8 mouse cellular contexts compared by ENCODE assay signal in the genomic region with DNA sequence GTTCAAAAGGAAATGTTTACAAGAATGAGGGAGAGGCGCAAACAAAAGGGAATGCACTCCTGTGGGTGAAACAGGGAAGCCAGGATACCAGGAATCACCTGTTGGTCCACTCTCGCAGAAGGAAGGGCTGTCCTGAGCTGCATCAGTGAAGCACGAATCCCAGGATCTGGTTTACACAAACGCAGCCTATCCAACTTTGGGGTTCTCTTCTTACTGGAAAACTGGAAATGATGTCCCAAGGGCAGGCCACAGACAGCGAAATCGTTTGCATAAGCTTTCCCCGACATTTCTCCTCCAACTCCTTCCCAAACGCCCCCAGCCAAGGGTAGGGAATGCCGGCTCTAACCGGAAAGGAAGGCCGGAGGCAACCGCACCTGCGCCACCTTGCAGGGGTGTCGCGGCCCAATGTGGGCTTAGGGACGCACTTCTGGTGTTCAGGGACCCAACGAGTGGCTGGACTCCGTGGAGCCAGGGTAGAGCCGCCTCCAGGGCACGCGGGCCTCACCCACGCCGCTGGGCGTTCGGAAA. TPM values are rescaled to one million over a fixed set of nuclear protein-coding genes. Genes with fewer than 3 reads are reported as not detected.
DNase-seq lines count a peak whose midpoint lies in the region; ATAC-seq and TF ChIP-seq lines count a peak whose summit lies in the region.

No protein-coding gene starts in this region.

- no peaks in the 10 kb centered on the region for H3K36me3 ChIP-seq in heart, embryonic 12.5 days
- no peaks in the 10 kb centered on the region for H3K36me3 ChIP-seq in ES-Bruce4 (ENCODE audit: control insufficient read depth, insufficient read depth, low read length, poor library complexity, severe bottlenecking)
- no peaks in the 10 kb centered on the region for H3K36me3 ChIP-seq in forebrain, embryonic 12.5 days (replicated peaks)
- no peaks in the 10 kb centered on the region for H3K36me3 ChIP-seq in liver, embryonic 13.5 days

- DNase-seq in heart, adult 11 months, result no peak
- DNase-seq in liver, embryonic 13.5 days, result no peak
- no peak for DNase-seq in thymus, postnatal 0 days (ENCODE audit: low spot score)
- DNase-seq in cerebellum, adult 9-11 months, result no peak
- DNase-seq in urinary bladder, adult 2 months (ENCODE audit: low spot score), result no peak

- peaks cover 14% of the 10 kb centered on the region for H3K4me1 ChIP-seq in heart, embryonic 12.5 days (replicated peaks)
- peaks cover 6% of the 10 kb centered on the region for H3K4me1 ChIP-seq in ES-Bruce4 (ENCODE audit: control insufficient read depth, insufficient read depth, low read length)
- H3K4me1 ChIP-seq in forebrain, embryonic 12.5 days, result peaks cover 14% of the 10 kb centered on the region
- peaks cover 12% of the 10 kb centered on the region for H3K4me1 ChIP-seq in liver, embryonic 13.5 days (replicated peaks)

- peak overlapping the region; percentile 59 for H3K4me3 ChIP-seq in heart, embryonic 12.5 days
- peak overlapping the region; percentile 90 for H3K4me3 ChIP-seq in ES-Bruce4 (ENCODE audit: low read depth, low read length)
- H3K4me3 ChIP-seq in forebrain, embryonic 12.5 days (replicated peaks), result peak overlapping the region; percentile 44
- peak overlapping the region; percentile 49 for H3K4me3 ChIP-seq in liver, embryonic 13.5 days (replicated peaks)

- whole genome bisulfite sequencing in heart, embryonic 12.5 days, result 8% methylated on average over 25 of the region's 25 CpGs
- 5% methylated on average over 25 of the region's 25 CpGs for WGBS in forebrain, embryonic 12.5 days
- WGBS in liver, embryonic 13.5 days (ENCODE audit: insufficient replicate concordance), result 11% methylated on average over 25 of the region's 25 CpGs

- no peaks in the 10 kb centered on the region for H3K9me3 ChIP-seq in heart, embryonic 12.5 days (replicated peaks)
- H3K9me3 ChIP-seq in ES-Bruce4 (replicated peaks; ENCODE audit: control insufficient read depth, insufficient read depth, low read length, poor library complexity, severe bottlenecking), result no peaks in the 10 kb centered on the region
- no peaks in the 10 kb centered on the region for H3K9me3 ChIP-seq in forebrain, embryonic 12.5 days
- no peaks in the 10 kb centered on the region for H3K9me3 ChIP-seq in liver, embryonic 13.5 days (replicated peaks)

- no peak overlapping the region for H3K27ac ChIP-seq in heart, embryonic 12.5 days (ENCODE audit: poor library complexity, severe bottlenecking)
- peak overlapping the region; percentile 44 for H3K27ac ChIP-seq in ES-Bruce4 (ENCODE audit: insufficient read depth, low read length)
- H3K27ac ChIP-seq in forebrain, embryonic 12.5 days, result no peak overlapping the region
- no peak overlapping the region for H3K27ac ChIP-seq in liver, embryonic 13.5 days

- TF ChIP-seq POLR2A in ES-Bruce4 (IDR thresholded peaks at IDR 0.05; ENCODE audit: insufficient read depth, low read length), result no peak

- peak overlapping the region; percentile 49 for H3K9ac ChIP-seq in heart, embryonic 12.5 days
- peak overlapping the region; percentile 78 for H3K9ac ChIP-seq in ES-Bruce4 (ENCODE audit: low read depth, poor library complexity, severe bottlenecking)
- peak overlapping the region; percentile 40; the same call in 1 of the 2 replicates for H3K9ac ChIP-seq in forebrain, embryonic 12.5 days
- H3K9ac ChIP-seq in liver, embryonic 13.5 days, result no peak overlapping the region

- ATAC-seq in heart, embryonic 12.5 days (ENCODE audit: insufficient number of reproducible peaks, low FRiP score), result no peak
- no peak for ATAC-seq in forebrain, embryonic 12.5 days (ENCODE audit: low FRiP score)
- no peak for ATAC-seq in liver, embryonic 13.5 days (ENCODE audit: low read depth)

- peaks cover 76% of the 10 kb centered on the region for H3K27me3 ChIP-seq in heart, embryonic 12.5 days (replicated peaks)
- H3K27me3 ChIP-seq in ES-Bruce4 (ENCODE audit: control insufficient read depth, insufficient read depth, low read length, poor library complexity, severe bottlenecking), result no peaks in the 10 kb centered on the region
- peaks cover 73% of the 10 kb centered on the region for H3K27me3 ChIP-seq in forebrain, embryonic 12.5 days
- H3K27me3 ChIP-seq in liver, embryonic 13.5 days, result peaks cover 82% of the 10 kb centered on the region

- peak; percentile 80; the same call in 1 of the 2 replicates for TF ChIP-seq EP300 in ES-Bruce4 (IDR thresholded peaks at IDR 0.05; ENCODE audit: insufficient read depth, low read depth, low read length)

- peak overlapping the region; percentile 92 for H3K4me2 ChIP-seq in heart, embryonic 12.5 days
- H3K4me2 ChIP-seq in forebrain, embryonic 12.5 days, result peak overlapping the region; percentile 62
- peak overlapping the region; percentile 69 for H3K4me2 ChIP-seq in liver, embryonic 13.5 days

- TF ChIP-seq CTCF in ES-Bruce4 (IDR thresholded peaks at IDR 0.05; ENCODE audit: low read depth, low read length), result no peak

RNA-seq across cellular contexts. Expression of gene Spint1, which starts 0.4 kb away (rescaled TPM):
- 0.82 and 1.00 TPM in 2 replicates for polyA plus RNA-seq in heart, embryonic 12.5 days (2016; fragmentation: Nextera tagmentation; extraction: Ambion mirVana)
- polyA plus RNA-seq in ES-Bruce4 (2011; ENCODE audit: insufficient read depth, insufficient read length, low read depth, missing spikeins), result 57.3 and 71.4 TPM in 2 replicates
- polyA plus RNA-seq in forebrain, embryonic 12.5 days (2016; fragmentation: Nextera tagmentation; extraction: Ambion mirVana), result 2.0 and 2.1 TPM in 2 replicates
- 0.09 and 0.36 TPM in 2 replicates for polyA plus RNA-seq in liver, embryonic 13.5 days (2015; fragmentation: Nextera tagmentation; extraction: Ambion mirVana)
- 21.7 and 23.6 TPM in 2 replicates for polyA plus RNA-seq in thymus, postnatal 0 days (2015; fragmentation: Nextera tagmentation; extraction: Ambion mirVana)
- polyA plus RNA-seq in urinary bladder, adult 2 months (2012; rRNA removed), result 157 and 160 TPM in 2 replicates

RNA-seq across cellular contexts. Expression of gene Ppp1r14d, which starts 7.0 kb away (rescaled TPM):
- polyA plus RNA-seq in heart, embryonic 12.5 days (2016; fragmentation: Nextera tagmentation; extraction: Ambion mirVana), result not detected in 2 replicates
- polyA plus RNA-seq in ES-Bruce4 (2011; ENCODE audit: insufficient read depth, insufficient read length, low read depth, missing spikeins), result not detected in 2 replicates
- not detected in 2 replicates for polyA plus RNA-seq in forebrain, embryonic 12.5 days (2016; fragmentation: Nextera tagmentation; extraction: Ambion mirVana)
- polyA plus RNA-seq in liver, embryonic 13.5 days (2015; fragmentation: Nextera tagmentation; extraction: Ambion mirVana), result not detected in 2 replicates
- polyA plus RNA-seq in thymus, postnatal 0 days (2015; fragmentation: Nextera tagmentation; extraction: Ambion mirVana), result 0.17 and 1.1 TPM in 2 replicates
- polyA plus RNA-seq in urinary bladder, adult 2 months (2012; rRNA removed), result 0.72 and 1.4 TPM in 2 replicates

RNA-seq across cellular contexts. Expression of gene Dnajc17, which starts 28.2 kb away (rescaled TPM):
- polyA plus RNA-seq in heart, embryonic 12.5 days (2016; fragmentation: Nextera tagmentation; extraction: Ambion mirVana), result 12.0 and 12.6 TPM in 2 replicates
- polyA plus RNA-seq in ES-Bruce4 (2011; ENCODE audit: insufficient read depth, insufficient read length, low read depth, missing spikeins), result 12.0 and 12.5 TPM in 2 replicates
- polyA plus RNA-seq in forebrain, embryonic 12.5 days (2016; fragmentation: Nextera tagmentation; extraction: Ambion mirVana), result 26.0 and 26.7 TPM in 2 replicates
- polyA plus RNA-seq in liver, embryonic 13.5 days (2015; fragmentation: Nextera tagmentation; extraction: Ambion mirVana), result 9.9 and 11.4 TPM in 2 replicates
- 20.1 and 25.8 TPM in 2 replicates for polyA plus RNA-seq in thymus, postnatal 0 days (2015; fragmentation: Nextera tagmentation; extraction: Ambion mirVana)
- 30.1 and 32.4 TPM in 2 replicates for polyA plus RNA-seq in urinary bladder, adult 2 months (2012; rRNA removed)

RNA-seq across cellular contexts. Expression of gene Zfyve19, which starts 28.3 kb away (rescaled TPM):
- 31.6 and 36.5 TPM in 2 replicates for polyA plus RNA-seq in heart, embryonic 12.5 days (2016; fragmentation: Nextera tagmentation; extraction: Ambion mirVana)
- 11.9 and 13.4 TPM in 2 replicates for polyA plus RNA-seq in ES-Bruce4 (2011; ENCODE audit: insufficient read depth, insufficient read length, low read depth, missing spikeins)
- polyA plus RNA-seq in forebrain, embryonic 12.5 days (2016; fragmentation: Nextera tagmentation; extraction: Ambion mirVana), result 45.9 and 51.1 TPM in 2 replicates
- 20.0 and 27.2 TPM in 2 replicates for polyA plus RNA-seq in liver, embryonic 13.5 days (2015; fragmentation: Nextera tagmentation; extraction: Ambion mirVana)
- polyA plus RNA-seq in thymus, postnatal 0 days (2015; fragmentation: Nextera tagmentation; extraction: Ambion mirVana), result 43.9 and 49.5 TPM in 2 replicates
- polyA plus RNA-seq in urinary bladder, adult 2 months (2012; rRNA removed), result 49.1 and 55.7 TPM in 2 replicates

RNA-seq across cellular contexts. Expression of gene Rhov, which starts 34.3 kb away (rescaled TPM):
- polyA plus RNA-seq in heart, embryonic 12.5 days (2016; fragmentation: Nextera tagmentation; extraction: Ambion mirVana), result 0.10 and 0.13 TPM in 2 replicates
- 0.36 and 0.78 TPM in 2 replicates for polyA plus RNA-seq in ES-Bruce4 (2011; ENCODE audit: insufficient read depth, insufficient read length, low read depth, missing spikeins)
- 3.7 and 3.9 TPM in 2 replicates for polyA plus RNA-seq in forebrain, embryonic 12.5 days (2016; fragmentation: Nextera tagmentation; extraction: Ambion mirVana)
- 0.08 and 0.16 TPM in 2 replicates for polyA plus RNA-seq in liver, embryonic 13.5 days (2015; fragmentation: Nextera tagmentation; extraction: Ambion mirVana)
- polyA plus RNA-seq in thymus, postnatal 0 days (2015; fragmentation: Nextera tagmentation; extraction: Ambion mirVana), result 3.9 and 4.2 TPM in 2 replicates
- 31.2 and 34.1 TPM in 2 replicates for polyA plus RNA-seq in urinary bladder, adult 2 months (2012; rRNA removed)
